Mouse (Mus musculus): ENCODE measurements around the gene Ttc30b. TPM values are rescaled to one million over a fixed set of nuclear protein-coding genes. Genes with fewer than 3 reads are reported as not detected.

Ttc30b gene
- polyA plus RNA-seq, 1 experiment from 2014 or later = 12.3 TPM

- Histone ChIP-seq H3K27me3 (no peaks in the 10 kb centered on the region), H3K27ac (no peak overlapping the region), H3K4me2 (no peak overlapping the region), H3K9me3 (replicated peaks) (no peaks in the 10 kb centered on the region; the same call in 1 of the 2 replicates), H3K36me3 (peaks cover 23% of the 10 kb centered on the region), H3K9ac (no peak overlapping the region), H3K4me3 (replicated peaks) (no peak overlapping the region), H3K4me1 (no peaks in the 10 kb centered on the region)
- no peak for ATAC-seq (replicated peaks; ENCODE audit: low FRiP score)
- WGBS = 85% methylated on average over 5 of the region's 5 CpGs
Measured at GRCm38 (mm10) chr2:75895711-75896110, 42.7 kb downstream of the Ttc30b start.

GRCm38 (mm10) chr2:75891981-75892380, 46.4 kb downstream of the Ttc30b start:
- Histone ChIP-seq H3K4me2 (no peak overlapping the region), H3K9me3 (replicated peaks) (no peaks in the 10 kb centered on the region), H3K4me3 (replicated peaks) (no peak overlapping the region), H3K27me3 (no peaks in the 10 kb centered on the region), H3K27ac (no peak overlapping the region), H3K36me3 (peaks cover 22% of the 10 kb centered on the region), H3K9ac (no peak overlapping the region), H3K4me1 (no peaks in the 10 kb centered on the region)
- 73% methylated on average over 4 of the region's 4 CpGs for WGBS
- no peak for ATAC-seq (replicated peaks; ENCODE audit: low FRiP score)

Other genes starting within 250 kb of the Ttc30b start
- 70.2 and 71.2 TPM in 2 replicates for gene Nfe2l2, start 233.9 kb downstream of the Ttc30b start, polyA plus RNA-seq (2015; fragmentation: Nextera tagmentation; extraction: Ambion mirVana)
- gene Agps, start 106.4 kb downstream of the Ttc30b start, polyA plus RNA-seq (2015; fragmentation: Nextera tagmentation; extraction: Ambion mirVana) = 39.1 and 41.5 TPM in 2 replicates
- gene Ttc30a2, start 39.6 kb upstream of the Ttc30b start, polyA plus RNA-seq (2015; fragmentation: Nextera tagmentation; extraction: Ambion mirVana) = 0.47 and 0.98 TPM in 2 replicates
- gene Ttc30a1, start 43.4 kb upstream of the Ttc30b start, polyA plus RNA-seq (2015; fragmentation: Nextera tagmentation; extraction: Ambion mirVana) = 8.2 and 9.2 TPM in 2 replicates